Mouse (Mus musculus) CH12.LX (cell line): ENCODE measurements at regions not wholly inside any gene's neighbourhood (a gene's known extent, or its start where the extent isn't known, plus 50 kb on each side); places are given as distances from the start of the nearest gene placed in this dataset.

ENCODE experiments used
- CHD2 ChIP-seq: IDR thresholded peaks from 2 replicates; pipeline ENCODE4 v1.6.1; 2011; ENCODE audit warnings: low read length, improper control_type of control experiment
- E2F4 ChIP-seq: IDR thresholded peaks from 2 replicates; pipeline ENCODE4 v1.6.1; 2011; ENCODE audit warnings: low read depth, low read length, improper control_type of control experiment; ENCODE audit not compliant: insufficient replicate concordance
- KAT2A ChIP-seq: IDR thresholded peaks from 2 replicates; pipeline ENCODE4 v1.6.1; 2012; ENCODE audit warnings: low read length, improper control_type of control experiment, inconsistent platforms; ENCODE audit not compliant: insufficient replicate concordance
- POLR2A ChIP-seq: IDR thresholded peaks from 2 replicates; pipeline ENCODE4 v1.6.1; 2011; ENCODE audit warnings: low read depth, mild to moderate bottlenecking, improper control_type of control experiment, low read length
- RAD21 ChIP-seq: IDR thresholded peaks from 2 replicates; pipeline ENCODE4 v1.6.1; 2011; ENCODE audit warnings: low read depth, mild to moderate bottlenecking, low read length, improper control_type of control experiment, moderate library complexity
- USF2 ChIP-seq: conservative IDR thresholded peaks from 2 replicates; pipeline ENCODE4 v1.6.1; 2011; ENCODE audit warnings: low read depth, low read length, improper control_type of control experiment

- TF ChIP-seq E2F4 = no peak
- TF ChIP-seq USF2 = no peak
- no peak for TF ChIP-seq POLR2A
- no peak for TF ChIP-seq CHD2
- no peak for TF ChIP-seq KAT2A
- TF ChIP-seq RAD21 = no peak
Measured at GRCm38 (mm10) chr3:38263261-38264141, 221.1 kb downstream of the Ankrd50 start.
